Mouse (Mus musculus) kidney, adult 2 months (tissue): Measurements from ENCODE around the gene Slc24a4. TPM values are rescaled to one million over a fixed set of nuclear protein-coding genes. Genes with fewer than 3 reads are reported as not detected.

Experiments
- DNase-seq: peaks from one replicate; pipeline ENCODE4 v3.0.0; 2021
- H3K27ac ChIP-seq: fragments of 200-500 bp; 2 replicates; pipeline ENCODE4 v1.5.1; 2012; ENCODE audit warnings: low read depth, low read length, control low read depth, inconsistent platforms; ENCODE audit not compliant: insufficient read depth
- H3K27me3 ChIP-seq: fragments of 200-500 bp; replicated peaks from 2 replicates; pipeline ENCODE4 v1.6.1; 2012; ENCODE audit warnings: mild to moderate bottlenecking, moderate library complexity, low read length, inconsistent platforms; ENCODE audit not compliant: control insufficient read depth, insufficient read depth
- H3K36me3 ChIP-seq: fragments of 200-500 bp; 2 replicates; pipeline ENCODE4 v1.6.1; 2012; ENCODE audit warnings: mild to moderate bottlenecking, moderate library complexity, low read length, inconsistent platforms; ENCODE audit not compliant: control insufficient read depth, insufficient read depth
- H3K4me1 ChIP-seq: fragments of 200-500 bp; 2 replicates; pipeline ENCODE4 v1.6.1; 2011; ENCODE audit warnings: low read length; ENCODE audit not compliant: control insufficient read depth, insufficient read depth
- H3K4me3 ChIP-seq: fragments of 200-500 bp; 2 replicates; pipeline ENCODE4 v1.5.1; 2011; ENCODE audit warnings: mild to moderate bottlenecking, low read depth, low read length, control low read depth; ENCODE audit not compliant: insufficient read depth
- CTCF ChIP-seq: fragments of 200-500 bp; conservative IDR thresholded peaks from 2 replicates; pipeline ENCODE4 v1.5.1; 2011; ENCODE audit warnings: low read depth, mild to moderate bottlenecking, control low read depth, low read length, moderate library complexity, mixed read lengths; ENCODE audit not compliant: insufficient read depth, insufficient read length
- POLR2A ChIP-seq: fragments of 200-500 bp; IDR thresholded peaks from one replicate; pipeline ENCODE4 v1.6.1; 2011; ENCODE audit warnings: low read depth, low read length, control low read depth
- WGBS: fragments of 180-500 bp; shearing (Covaris S2); methylation state at CpG from one replicate; pipeline ENCODE4 v1.1.7; 2018; 5-methylcytosine and 5-hydroxymethylcytosine counted together
- polyA plus RNA-seq: library from polyadenylated mRNA; depleted of rRNA; stranded (reverse); fragments of >200 nt; gene quantifications from 2 replicates; pipeline ENCODE4 v1.2.3, GENCODE M21; 2012

Slc24a4 gene
- polyA plus RNA-seq, 1 experiment, result 0.05 TPM

- 52% methylated on average over 1 of the region's 1 CpGs for WGBS
- peaks cover 35% of the 10 kb centered on the region for H3K4me1 ChIP-seq
- no peaks in the 10 kb centered on the region for H3K36me3 ChIP-seq
- peak overlapping the region; percentile 19; the same call in 1 of the 2 replicates for H3K27ac ChIP-seq
- H3K27me3 ChIP-seq, result no peaks in the 10 kb centered on the region
- TF ChIP-seq CTCF (no peak), POLR2A (no peak)
- DNase-seq, result peak; percentile 34
- H3K4me3 ChIP-seq, result no peak overlapping the region
Observed at GRCm38 (mm10) chr12:102301585-102301984, 173.1 kb downstream of the Slc24a4 start.

- 67% methylated on average over 9 of the region's 9 CpGs for WGBS
- H3K4me1 ChIP-seq, result peaks cover 39% of the 10 kb centered on the region
- TF ChIP-seq CTCF, result no peak
- TF ChIP-seq POLR2A, result no peak
Observed at GRCm38 (mm10) chr12:102302322-102302721, 173.8 kb downstream of the Slc24a4 start.

GRCm38 (mm10) chr12:102302831-102303351 lies 174.4 kb downstream of the Slc24a4 start:
- no peak for TF ChIP-seq POLR2A
- TF ChIP-seq CTCF, result no peak

More at GRCm38 (mm10) chr12:102302322-102302721, 173.8 kb downstream of the Slc24a4 start:
- Histone ChIP-seq H3K4me3 (no peak overlapping the region), H3K27ac (peak overlapping the region; percentile 19; the same call in 1 of the 2 replicates), H3K27me3 (no peaks in the 10 kb centered on the region), H3K36me3 (no peaks in the 10 kb centered on the region)
- peak; percentile 67 for DNase-seq

GRCm38 (mm10) chr12:102303867-102304266 lies 175.3 kb downstream of the Slc24a4 start:
- no peak overlapping the region for H3K4me3 ChIP-seq
- peaks cover 53% of the 10 kb centered on the region for H3K4me1 ChIP-seq
- no peaks in the 10 kb centered on the region for H3K36me3 ChIP-seq
- peak; percentile 53 for DNase-seq
- TF ChIP-seq POLR2A, result no peak
- TF ChIP-seq CTCF, result no peak
- H3K27ac ChIP-seq, result no peak overlapping the region
- no peaks in the 10 kb centered on the region for H3K27me3 ChIP-seq
- 36% methylated on average over 7 of the region's 7 CpGs for WGBS

More at GRCm38 (mm10) chr12:102302831-102303351, 174.4 kb downstream of the Slc24a4 start:
- Histone ChIP-seq H3K27me3 (no peaks in the 10 kb centered on the region), H3K4me3 (no peak overlapping the region), H3K4me1 (peaks cover 44% of the 10 kb centered on the region), H3K27ac (peak overlapping the region; percentile 36; the same call in 1 of the 2 replicates), H3K36me3 (no peaks in the 10 kb centered on the region)
- DNase-seq, result peak; percentile 74
- WGBS, result 63% methylated on average over 4 of the region's 4 CpGs

- no peaks in the 10 kb centered on the region for H3K27me3 ChIP-seq
- peak overlapping the region; percentile 10; the same call in 1 of the 2 replicates for H3K27ac ChIP-seq
- WGBS, result 36% methylated on average over 10 of the region's 10 CpGs
- TF ChIP-seq CTCF (no peak), POLR2A (no peak)
- DNase-seq, result peak; percentile 86
- H3K4me1 ChIP-seq, result peaks cover 55% of the 10 kb centered on the region
- H3K36me3 ChIP-seq, result no peaks in the 10 kb centered on the region
- H3K4me3 ChIP-seq, result no peak overlapping the region
Observed at GRCm38 (mm10) chr12:102305069-102305836, 176.7 kb downstream of the Slc24a4 start.

- H3K4me1 ChIP-seq, result peaks cover 42% of the 10 kb centered on the region
- no peaks in the 10 kb centered on the region for H3K36me3 ChIP-seq
- H3K4me3 ChIP-seq, result no peak overlapping the region
- no peak for TF ChIP-seq CTCF
- peak overlapping the region; percentile 1; the same call in 1 of the 2 replicates for H3K27ac ChIP-seq
- peak; percentile 79 for DNase-seq
- H3K27me3 ChIP-seq, result no peaks in the 10 kb centered on the region
- 11% methylated on average over 6 of the region's 6 CpGs for WGBS
Observed at GRCm38 (mm10) chr12:102308001-102308456, 179.5 kb downstream of the Slc24a4 start.

- H3K27ac ChIP-seq, result peak overlapping the region; percentile 1; the same call in 1 of the 2 replicates
- no peak overlapping the region for H3K4me3 ChIP-seq
- WGBS, result 31% methylated on average over 16 of the region's 16 CpGs
- H3K27me3 ChIP-seq, result no peaks in the 10 kb centered on the region
- H3K4me1 ChIP-seq, result peaks cover 41% of the 10 kb centered on the region
- TF ChIP-seq CTCF, result no peak
- TF ChIP-seq POLR2A, result no peak
- no peaks in the 10 kb centered on the region for H3K36me3 ChIP-seq
- peak; percentile 73 for DNase-seq
Observed at GRCm38 (mm10) chr12:102308457-102309011, 180.0 kb downstream of the Slc24a4 start.
